Mouse (Mus musculus) adipocyte (in vitro differentiated cells): ENCODE data around the gene Samd8.

Experiments used
- DNase-seq: peaks from one replicate; pipeline ENCODE4 v3.0.0-alpha.2; 2016; ENCODE audit warnings: low spot score

Samd8 gene

DNA sequence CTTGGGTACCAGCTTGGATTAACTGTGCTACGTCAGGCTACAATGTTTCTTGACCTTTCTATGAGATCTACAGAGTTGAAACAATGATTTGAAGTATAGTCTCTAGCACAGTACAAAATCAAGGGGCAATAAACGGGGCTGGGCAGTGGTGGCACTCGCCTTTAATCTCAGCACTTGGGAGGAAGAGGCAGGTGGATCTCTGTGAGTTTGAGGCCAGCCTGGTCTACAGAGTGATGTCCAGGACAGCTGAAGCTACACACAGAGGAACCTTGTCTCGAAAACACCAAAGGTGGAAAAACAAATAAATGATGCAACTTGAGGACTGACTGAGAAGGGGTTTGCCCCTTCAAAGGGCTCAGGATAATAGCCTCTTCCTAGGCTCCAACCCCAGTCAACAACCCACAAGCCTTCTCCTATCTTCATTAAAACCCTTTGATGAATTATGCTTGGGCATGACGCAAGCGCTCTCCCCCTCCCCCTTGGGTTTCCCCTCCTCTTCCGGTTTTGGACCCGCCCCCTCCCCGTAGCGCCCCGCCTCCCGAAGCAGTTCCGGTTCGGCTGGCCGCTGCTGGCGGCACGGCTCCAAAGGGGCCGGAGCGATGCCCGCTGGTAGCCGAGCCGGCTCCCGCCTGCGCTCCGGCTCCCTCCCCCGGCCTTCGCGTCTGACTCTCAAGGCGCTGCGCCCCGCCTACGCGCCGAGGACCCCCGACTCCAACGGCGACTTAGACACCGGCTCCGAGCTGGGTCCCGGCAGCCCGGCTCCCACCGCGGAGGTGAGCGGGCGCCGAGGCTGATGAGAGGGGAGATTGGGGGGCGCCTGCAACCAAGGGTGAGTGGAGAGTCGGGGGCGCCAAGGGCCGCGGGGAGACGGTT is at the start of gene Samd8:
TSS of gene Samd8 (plus strand) at position 524 of the 873 bp plus-strand sequence.
- DNase-seq = peak; percentile 79

DNA sequence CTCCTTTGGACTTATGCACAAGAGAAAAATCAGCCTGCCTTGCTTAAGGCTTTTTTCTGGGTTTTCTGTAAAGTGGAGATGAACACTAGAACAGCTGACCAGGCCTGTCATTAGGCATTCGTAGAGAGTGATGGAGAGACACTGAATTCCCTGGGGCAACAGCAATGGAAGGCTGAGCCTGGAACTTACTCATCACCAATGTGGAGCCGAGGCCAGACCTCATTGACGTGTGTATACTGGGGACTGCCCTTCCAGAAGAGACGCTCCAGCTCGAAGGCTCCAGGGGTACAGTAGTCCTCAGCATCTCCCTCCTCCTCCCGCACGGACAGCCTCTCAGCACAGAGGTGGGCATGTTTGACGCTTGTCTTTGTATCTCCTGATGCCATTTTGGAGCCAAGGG is 47.6 kb upstream of the Samd8 start:
- DNase-seq = no peak

DNA sequence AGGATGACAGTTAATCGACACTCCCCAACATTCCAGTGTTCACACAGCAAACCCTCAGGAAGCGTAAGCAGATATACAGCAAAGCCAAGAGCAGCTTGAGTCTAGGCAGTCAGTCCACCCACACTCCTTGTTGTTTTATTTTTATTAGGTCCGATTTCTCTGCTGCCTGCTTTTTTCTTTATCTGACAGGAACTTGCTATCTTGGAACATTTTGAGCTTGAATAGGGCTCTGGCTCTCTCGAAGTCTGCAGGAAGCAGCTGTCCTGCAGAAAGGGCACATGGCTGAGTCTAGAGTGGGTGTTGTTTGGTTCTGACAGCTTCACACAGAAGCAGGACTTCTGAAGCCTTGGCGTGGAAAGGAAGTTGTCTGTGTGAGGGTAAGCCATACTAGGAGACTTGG is 47.1 kb upstream of the Samd8 start:
- DNase-seq = no peak

DNA sequence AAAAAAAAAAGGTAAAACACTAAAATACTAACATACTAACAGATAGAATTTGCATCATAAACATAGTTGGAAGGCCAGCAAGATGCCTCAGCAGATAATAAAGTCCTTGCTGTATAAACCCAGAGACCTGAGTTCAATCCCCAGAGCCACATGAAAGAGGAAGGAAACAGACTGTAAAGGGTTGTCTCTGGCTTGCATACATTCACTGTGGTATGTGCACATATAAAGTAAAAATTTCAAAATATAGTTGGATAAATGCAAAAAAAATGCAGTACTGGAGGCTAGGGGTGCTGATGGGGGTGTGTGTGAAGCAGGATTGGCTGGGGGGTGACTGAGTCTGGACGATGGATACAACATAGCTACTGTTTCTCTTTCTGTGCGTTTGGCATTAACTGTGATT is 44.9 kb upstream of the Samd8 start:
- DNase-seq = no peak

DNA sequence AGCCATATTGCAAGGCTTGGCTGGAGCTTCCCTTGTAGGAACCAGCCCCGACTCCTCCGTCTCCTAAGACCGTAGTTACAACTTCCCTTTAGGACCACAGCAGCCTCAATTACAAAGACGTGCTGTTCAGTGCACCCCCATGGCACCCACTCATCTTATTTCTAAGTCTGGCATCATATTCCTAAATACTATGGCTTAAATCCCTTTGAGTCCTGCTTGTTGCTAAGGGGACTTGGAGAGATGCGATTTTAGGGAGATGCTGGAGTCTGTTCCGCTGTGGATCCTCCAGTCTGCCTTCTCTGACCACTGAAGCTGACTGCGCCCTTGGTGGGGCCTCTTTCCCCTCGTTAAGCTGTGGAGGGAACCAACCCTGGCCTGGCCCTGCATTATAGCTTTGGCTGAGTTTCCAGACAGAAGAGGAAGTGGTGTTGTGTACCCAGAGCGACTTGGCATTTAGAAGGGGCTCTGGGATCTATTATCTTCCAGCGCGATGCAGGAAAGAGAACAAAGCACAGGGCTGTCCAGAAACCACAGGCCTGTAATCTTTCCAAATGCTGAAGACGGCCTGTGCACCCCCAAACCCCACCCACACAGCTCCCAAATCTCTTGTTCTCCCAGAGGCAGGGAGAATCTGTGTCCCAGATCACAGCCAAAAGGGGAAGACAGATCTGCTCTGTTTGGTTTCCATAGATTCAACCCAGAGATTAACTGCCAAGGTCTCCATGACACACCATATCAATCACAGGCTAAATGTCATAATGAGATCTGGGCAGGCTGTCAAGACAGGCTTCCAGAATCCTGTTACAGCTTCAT is 43.4 kb upstream of the Samd8 start:
- DNase-seq = peak; percentile 54

DNA sequence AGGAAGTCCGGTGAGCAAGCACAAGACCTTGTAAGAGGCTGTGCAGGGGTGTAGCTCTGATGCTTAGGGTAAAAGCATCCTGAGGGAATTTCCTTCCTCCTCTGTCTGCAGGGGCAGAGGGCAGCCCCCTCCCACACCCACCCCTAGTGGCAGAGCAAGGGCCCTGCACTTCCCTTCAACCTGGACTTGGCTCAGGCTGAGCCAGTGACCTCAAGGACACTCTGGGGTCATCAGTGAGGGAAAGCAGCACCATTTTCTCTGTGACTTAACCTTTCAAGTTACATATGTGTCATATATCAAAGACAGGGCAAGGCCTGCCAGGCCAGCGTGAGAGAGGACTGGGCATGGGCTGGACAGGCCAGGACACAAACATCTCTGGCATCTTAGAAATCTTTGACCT is 40.8 kb upstream of the Samd8 start:
- DNase-seq = no peak

DNA sequence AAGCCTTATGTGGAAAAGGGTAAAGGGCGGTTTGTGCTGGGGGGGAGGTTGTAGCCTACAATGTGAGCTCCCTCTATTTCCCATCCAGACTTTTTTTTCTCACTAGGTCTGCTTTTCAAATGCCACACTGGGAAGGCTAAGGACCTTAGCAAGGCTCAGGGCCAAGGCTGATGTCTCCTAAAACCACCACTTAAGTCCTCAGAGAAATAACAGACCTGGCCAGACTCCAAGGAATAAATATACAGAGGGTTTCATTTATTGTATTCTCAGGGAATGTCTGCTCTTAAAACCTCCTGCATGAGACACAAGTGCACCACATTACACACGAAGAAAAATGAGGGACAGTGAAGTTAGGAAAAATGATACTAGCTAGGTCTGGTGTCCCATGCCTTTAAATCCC is 39.1 kb upstream of the Samd8 start:
- DNase-seq = peak; percentile 9

DNA sequence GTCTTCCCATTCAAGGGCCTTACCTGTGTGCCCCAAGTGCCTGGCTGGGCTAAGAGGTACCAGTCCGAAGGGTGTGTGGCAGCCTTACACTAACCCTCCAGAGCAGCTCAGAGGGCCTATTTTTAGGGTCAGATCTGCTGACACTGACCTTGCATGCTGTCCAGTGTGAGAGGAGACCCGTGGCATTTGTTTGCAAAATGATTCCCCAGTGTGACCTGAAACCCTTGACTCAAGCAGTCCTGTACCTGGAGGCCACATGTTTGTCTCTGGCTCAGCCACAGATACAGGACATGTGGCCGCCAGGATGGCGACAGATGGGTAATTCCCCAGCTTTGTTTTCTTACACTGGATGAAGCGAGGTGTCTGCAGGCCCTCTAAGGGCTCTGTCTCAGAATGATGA is 35.8 kb upstream of the Samd8 start, which contains the start of gene Dupd1:
TSS of gene Dupd1 (minus strand) at position 91 of the 400 bp plus-strand sequence.
- no peak for DNase-seq

DNA sequence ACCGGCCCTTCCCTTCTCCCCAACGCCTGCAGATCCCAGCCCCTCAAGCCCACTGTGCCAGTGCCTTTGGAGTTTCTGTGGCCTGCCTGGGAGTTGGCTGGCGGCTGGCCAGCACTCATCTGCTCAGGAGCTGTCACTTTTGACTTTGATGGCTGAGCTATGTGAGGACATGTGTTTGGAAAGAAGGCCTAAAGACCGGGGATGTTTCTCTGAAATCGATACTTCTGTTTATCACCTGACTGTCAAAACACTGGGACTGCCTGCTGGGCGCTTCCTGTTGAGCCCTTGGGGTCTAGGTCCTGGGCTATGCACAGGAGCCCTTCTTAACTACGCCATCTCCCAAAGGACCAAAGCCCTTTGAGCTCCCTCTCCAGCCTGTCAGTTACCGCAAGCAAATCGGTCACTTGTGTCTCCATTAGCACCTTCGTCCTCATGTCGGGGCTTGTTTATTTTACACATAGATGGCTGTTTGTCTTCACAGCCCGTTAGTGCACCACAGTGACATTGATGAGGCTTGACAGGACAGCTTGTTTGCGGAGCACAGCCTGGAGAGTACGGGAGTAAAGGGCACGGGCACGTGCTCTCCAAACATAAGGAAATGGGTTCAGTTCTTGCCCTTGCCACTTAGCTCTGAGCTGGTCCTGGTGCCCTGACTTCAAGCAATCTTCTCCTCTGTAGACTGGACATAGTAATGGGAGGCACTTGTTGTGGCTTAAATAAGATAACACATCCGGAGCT is 30.5 kb upstream of the Samd8 start:
- DNase-seq = no peak

DNA sequence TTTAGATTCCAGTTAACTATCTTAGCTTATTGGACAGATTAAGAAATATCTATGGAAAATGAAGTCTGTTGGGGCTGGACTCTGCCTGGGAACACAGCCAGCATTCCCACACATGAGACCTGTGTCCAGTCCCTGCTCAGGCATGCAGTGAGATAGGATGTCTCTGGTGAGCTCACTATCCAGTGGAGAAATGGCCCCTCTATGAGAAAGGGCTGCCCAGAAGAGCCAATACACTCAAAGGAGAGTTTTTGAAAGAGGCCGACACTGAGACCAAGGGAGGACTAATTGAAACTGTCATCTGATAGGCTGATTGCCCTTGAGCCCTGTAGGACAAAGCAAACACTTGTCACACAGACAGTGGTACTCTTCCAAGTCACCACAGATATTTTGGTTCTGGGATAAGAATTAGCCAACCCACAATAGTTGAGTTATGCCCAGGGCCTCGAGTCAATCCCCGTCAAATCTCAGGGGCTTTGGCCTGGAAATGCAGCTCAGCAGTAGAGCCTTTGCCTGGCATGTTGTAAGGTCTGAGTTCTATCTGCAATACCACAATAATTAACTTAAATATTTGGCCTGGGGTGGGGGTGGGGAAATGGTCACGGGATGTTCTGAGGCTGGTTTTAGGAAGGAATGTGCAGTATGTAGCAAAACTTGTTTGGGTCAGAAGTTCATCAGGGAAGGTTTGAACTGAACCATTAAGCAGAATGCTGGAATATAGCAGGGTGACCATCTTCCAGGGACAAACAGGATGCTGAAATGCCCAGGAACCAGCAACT is 29.7 kb upstream of the Samd8 start:
- peak; percentile 4 for DNase-seq

DNA sequence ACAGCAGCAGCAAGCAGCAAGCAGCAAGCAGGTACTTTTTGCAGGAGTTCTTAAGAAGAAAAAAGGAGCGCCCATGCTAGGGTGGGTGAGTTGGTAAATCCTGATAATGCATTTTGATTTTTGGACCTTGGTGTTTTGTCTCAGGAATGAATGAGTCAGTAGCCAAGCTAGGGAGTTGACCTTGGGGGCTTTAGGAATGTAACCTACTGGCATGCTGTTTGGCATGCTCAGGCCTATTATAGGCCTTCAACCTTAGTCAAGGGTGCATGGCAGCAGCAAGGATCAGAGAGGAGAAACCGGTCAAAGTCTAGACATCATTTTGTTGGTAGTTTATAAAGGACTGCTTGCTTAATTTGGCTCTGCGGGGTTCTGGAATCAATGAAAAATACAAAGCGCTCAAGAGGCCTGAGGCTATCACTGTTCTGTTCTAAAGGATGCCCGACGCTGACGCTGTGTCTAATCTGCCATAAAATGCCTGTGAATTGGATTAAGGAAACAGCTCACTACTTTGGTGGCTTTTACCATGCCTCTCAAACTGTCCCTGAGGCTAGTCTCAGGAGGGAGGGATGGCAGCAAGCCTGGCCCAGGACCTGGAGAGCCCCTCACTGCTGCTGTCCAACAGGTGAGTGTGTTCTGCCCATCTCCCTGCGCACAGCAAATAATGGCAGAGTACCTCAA is 28.2 kb upstream of the Samd8 start:
- no peak for DNase-seq

DNA sequence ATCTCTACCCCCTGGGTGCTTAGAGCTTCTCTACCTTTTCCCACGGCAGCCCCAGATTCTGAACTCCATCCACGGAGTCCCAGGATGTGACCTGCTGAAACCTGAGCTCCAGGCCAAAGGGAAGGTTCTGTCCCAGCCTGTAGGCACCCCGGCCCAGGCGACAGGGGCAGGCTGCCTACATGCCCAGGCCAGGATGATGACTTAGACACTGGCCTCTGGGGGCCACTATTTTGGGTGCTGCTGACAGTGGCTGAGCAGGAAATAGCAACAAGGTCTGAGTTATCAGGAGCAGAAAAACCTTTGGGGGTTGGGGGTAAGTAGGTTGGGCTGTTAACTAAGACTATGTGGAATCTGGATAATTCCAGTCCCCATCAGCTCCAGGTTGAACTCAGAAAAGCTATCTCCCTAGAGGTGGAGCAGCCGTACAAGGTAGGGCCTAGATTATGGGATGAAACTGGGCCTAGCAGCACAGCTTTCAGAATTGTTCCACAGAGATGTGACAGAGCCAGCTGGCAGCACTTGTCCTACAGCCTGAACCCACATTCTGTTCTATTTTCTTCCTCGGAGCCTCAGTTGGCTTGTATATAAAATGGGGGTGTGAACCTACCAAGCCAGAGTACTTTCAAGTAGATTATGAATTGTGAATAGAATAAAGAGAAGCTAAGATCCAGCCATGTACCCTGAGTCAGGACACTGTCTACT is 21.1 kb upstream of the Samd8 start:
- DNase-seq = no peak

DNA sequence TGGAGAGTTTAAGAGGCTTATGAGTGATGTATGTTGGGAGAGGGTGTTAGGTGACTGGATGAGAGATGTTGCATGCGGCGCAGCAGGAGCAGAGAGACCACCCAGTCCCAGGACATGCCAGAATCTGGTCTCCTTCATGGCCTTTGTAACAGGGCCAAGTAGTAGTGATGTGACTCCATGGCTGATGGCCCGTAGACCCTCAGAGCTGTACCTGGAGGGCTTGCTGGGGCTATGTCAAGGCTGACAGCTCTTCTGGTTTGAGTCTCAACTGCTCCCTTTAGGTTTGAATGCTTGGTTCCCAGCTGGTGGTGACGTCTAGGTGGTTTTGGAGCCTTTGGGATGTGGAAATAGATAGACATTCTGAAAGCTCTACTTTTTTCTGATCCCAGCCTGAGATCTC is 20.4 kb upstream of the Samd8 start:
- no peak for DNase-seq

DNA sequence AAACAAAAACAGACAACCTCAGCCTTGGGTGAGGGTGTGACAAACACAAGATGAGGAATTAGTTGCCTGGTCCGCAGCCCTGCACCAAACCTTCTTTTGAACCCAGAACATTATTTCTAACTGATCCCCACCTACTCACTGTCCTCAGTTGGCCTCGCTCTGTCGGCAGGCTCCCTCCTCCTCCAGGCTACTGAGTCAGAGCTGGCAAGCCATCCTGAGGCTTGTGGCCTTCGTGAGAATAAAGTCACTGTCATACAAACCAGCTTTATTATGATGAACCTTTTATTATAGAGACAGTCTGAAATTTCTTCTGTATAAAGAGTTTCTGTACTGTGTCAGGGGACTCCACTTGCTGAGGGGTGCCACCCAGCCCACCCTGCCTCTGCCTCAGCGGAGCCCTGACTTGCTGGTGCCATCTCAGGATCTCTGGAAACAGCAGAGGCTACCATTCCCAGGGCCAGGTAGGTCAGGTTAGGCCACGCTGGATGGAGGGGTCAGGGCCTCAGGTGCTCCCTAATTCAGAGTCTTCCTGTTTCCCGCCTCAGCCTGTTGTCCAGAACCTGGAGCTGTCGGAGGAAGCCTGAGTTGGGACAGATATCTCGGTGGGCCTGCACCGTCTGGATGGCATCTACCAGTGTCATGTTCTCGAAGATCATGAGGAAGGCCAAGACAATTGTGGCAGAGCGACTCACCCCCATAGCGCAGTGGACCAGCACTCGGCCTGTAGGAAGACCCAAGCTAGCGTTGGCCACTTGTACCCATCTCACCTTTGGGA is 17.0 kb upstream of the Samd8 start:
- no peak for DNase-seq

DNA sequence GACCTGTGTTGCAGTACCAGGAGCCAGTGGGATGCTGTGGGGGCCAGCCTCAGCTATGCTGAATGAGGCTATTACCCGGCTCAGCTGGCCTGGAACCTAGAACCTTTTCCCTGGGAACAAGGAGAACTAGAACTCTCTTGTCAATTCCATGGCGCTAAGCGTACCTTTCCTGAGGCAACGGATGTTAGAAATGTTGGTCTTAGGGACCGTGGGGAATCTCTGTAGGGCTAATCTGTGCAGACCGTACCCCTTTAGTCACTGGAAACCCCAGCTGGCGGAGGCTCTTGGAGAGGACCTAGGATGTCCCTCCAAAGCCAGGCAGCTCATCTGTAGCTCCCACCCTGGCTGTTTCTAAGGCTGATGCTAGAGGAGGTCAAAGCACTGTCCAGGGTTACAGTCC is 10.0 kb upstream of the Samd8 start:
- DNase-seq = no peak

DNA sequence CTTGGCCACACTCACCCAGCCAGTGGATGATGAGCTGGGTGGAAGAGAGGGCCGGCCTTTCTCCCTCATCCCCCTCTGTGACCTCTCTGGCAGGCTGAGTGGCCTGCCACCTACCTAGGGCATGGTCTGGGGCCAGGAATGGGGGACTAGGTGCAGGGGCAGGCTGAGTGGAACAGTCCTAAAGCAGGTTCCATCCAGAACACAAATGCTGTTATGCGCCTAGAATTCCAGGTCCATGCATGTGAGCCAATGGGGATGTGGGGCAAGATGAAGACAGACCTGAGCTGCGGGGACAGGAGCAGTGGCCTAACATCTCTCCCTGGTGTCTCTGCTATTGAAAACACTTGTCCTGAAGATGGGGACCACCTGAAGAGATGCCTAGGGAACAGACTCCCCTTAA is 9.0 kb upstream of the Samd8 start:
- no peak for DNase-seq

DNA sequence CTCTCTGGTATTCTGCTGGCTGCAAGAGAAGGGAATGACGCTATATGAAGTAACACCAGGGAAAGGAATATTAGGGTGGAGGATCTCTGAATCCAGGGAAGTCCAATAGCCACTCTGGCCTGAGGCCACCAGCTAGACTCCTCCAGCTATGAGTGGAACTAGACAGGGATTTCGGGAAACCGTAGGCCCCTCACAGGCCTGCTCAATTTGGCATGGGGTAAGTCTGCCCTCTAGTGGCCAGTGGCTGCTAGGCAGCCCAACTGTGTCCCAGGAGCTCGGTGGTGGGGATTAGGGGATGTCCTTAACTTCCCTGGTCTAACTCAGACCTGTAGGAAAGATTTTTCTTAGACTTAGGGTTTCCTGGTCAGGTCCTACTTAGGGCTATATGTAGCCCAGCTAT is 8.5 kb upstream of the Samd8 start:
- DNase-seq = peak; percentile 72

DNA sequence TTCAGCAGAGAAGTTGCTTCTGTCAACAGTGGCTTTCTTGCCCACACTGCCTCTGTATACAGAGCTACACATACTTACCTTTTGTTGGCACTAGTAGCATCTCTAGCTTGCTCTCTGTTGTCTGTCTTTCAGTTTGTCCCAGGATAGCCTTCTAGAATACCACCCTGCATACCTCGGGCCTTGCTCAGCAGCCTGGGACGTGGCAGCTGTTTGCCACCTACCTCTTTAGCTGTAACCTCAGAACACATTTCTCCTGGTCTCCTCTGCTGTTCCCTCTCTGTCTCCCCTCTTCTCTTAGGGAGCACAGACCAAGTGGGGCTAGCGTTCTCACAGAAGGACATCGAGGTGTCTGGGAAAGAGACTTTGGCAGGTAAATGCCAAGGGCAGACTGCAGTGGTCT is 7.9 kb upstream of the Samd8 start:
- DNase-seq = no peak

DNA sequence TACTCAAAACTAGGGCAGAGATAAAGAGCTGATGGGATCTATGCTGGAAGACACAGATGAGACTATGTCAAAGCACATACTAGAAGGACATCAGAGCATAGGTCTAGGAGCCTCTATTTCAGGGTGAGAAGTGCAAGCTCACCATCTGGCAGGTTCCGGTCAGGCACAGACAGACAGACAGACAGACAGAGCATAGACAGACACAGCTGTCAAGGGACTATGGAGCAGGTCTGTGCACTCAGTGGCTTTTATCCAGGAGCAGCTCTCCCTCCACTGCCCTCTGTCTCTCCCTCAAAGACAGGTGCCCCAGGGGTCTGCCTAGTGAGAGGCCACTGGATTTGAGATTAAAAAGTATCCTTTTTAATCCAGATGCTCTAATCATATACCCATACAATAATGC is 6.2 kb upstream of the Samd8 start:
- no peak for DNase-seq

DNA sequence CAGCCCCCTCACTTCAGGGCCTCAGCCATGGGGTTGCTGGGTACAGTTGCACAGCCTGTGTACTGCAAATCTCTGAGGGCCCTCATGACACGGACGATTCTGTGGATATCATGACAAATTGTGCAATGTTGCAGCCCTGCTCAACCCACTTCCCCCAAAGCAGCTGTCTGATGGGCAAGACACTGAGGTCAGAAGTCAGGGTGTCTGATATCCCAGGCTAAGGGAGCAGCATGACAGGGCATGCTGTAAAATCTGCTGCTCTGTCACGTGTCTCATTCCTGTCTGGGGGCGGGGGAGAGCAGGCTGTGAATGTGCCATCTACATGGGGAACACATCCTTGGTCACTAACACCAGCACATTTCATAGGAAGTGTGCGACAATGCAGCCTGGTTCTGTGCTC is 5.2 kb upstream of the Samd8 start:
- no peak for DNase-seq
